Mouse (Mus musculus): ENCODE measurements around the gene Evi5l. TPM values are rescaled to one million over a fixed set of nuclear protein-coding genes. Genes with fewer than 3 reads are reported as not detected.

Gene Evi5l
- polyA plus RNA-seq, 1 experiment from 2014 or later, result 11.8 TPM

GRCm38 (mm10) chr8:4216791-4217621 lies 50.6 kb downstream of the Evi5l start, which contains the start of gene Prr36:
Gene Prr36 (minus strand): TSS chr8:4217459.
- no peaks in the 10 kb centered on the region for H3K9me3 ChIP-seq (ENCODE audit: control insufficient read depth, low read length)
- no peaks in the 10 kb centered on the region for H3K36me3 ChIP-seq (ENCODE audit: control insufficient read depth, insufficient read depth, low read length)
- peak within 1 kb of the TSS; percentile 52 to 59 for H3K4me3 ChIP-seq (ENCODE audit: control insufficient read depth in 1 of 2, insufficient read depth in 1 of 2, low read depth in 1 of 2, low read length in 2 of 2)
- H3K4me1 ChIP-seq (ENCODE audit: control insufficient read depth in 2 of 2, insufficient read depth in 2 of 2, low read length in 2 of 2), result peaks cover 13 to 21% of the 10 kb centered on the region in 2 experiments
- H3K9ac ChIP-seq (ENCODE audit: low read length), result peak within 1 kb of the TSS; percentile 62
- 0 out of 2 replicates have a peak, but pooled peaks have one; percentile 14 for ATAC-seq (ENCODE audit: insufficient number of reproducible peaks, insufficient read depth, low FRiP score, low read depth)
- WGBS, result 2% methylated on average over 44 of the region's 44 CpGs
- peaks cover 56% of the 10 kb centered on the region for H3K27me3 ChIP-seq (ENCODE audit: control insufficient read depth, insufficient read depth, low read length)
- peak within 1 kb of the TSS; percentile 93 for H3K4me2 ChIP-seq (ENCODE audit: low read length)
- H3K27ac ChIP-seq (replicated peaks in 1 of 2; ENCODE audit: control insufficient read depth in 1 of 2, insufficient read depth in 1 of 2, low read depth in 2 of 2, low read length in 2 of 2), result no peak within 1 kb of the TSS

- Histone ChIP-seq H3K27me3 (ENCODE audit: control insufficient read depth, insufficient read depth, low read length) (peaks cover 45% of the 10 kb centered on the region), H3K9me3 (ENCODE audit: control insufficient read depth, low read length) (no peaks in the 10 kb centered on the region)
- WGBS, result 84% methylated on average over 3 of the region's 3 CpGs
Measured at GRCm38 (mm10) chr8:4219617-4220016, 53.2 kb downstream of the Evi5l start.

GRCm38 (mm10) chr8:4222059-4222458 lies 55.7 kb downstream of the Evi5l start:
- no peak for ATAC-seq (ENCODE audit: insufficient number of reproducible peaks, insufficient read depth, low FRiP score, low read depth)
- Histone ChIP-seq H3K4me1 (ENCODE audit: control insufficient read depth in 2 of 2, insufficient read depth in 2 of 2, low read length in 2 of 2) (peaks cover 3 to 6% of the 10 kb centered on the region in 2 experiments; a peak in 3 of 4 replicates), H3K9me3 (ENCODE audit: control insufficient read depth, low read length) (no peaks in the 10 kb centered on the region)

More at GRCm38 (mm10) chr8:4219617-4220016, 53.2 kb downstream of the Evi5l start:
- H3K36me3 ChIP-seq (ENCODE audit: control insufficient read depth, insufficient read depth, low read length), result no peaks in the 10 kb centered on the region
- peaks cover 0 to 3% of the 10 kb centered on the region in 2 experiments; a peak in 2 of 4 replicates for H3K4me1 ChIP-seq (ENCODE audit: control insufficient read depth in 2 of 2, insufficient read depth in 2 of 2, low read length in 2 of 2)
- no peak overlapping the region for H3K4me3 ChIP-seq (ENCODE audit: control insufficient read depth in 1 of 2, insufficient read depth in 1 of 2, low read depth in 1 of 2, low read length in 2 of 2)
- H3K4me2 ChIP-seq (ENCODE audit: low read length), result no peak overlapping the region
- no peak overlapping the region for H3K27ac ChIP-seq (replicated peaks in 1 of 2; ENCODE audit: control insufficient read depth in 1 of 2, insufficient read depth in 1 of 2, low read depth in 2 of 2, low read length in 2 of 2)
- H3K9ac ChIP-seq (ENCODE audit: low read length), result no peak overlapping the region
- no peak for ATAC-seq (ENCODE audit: insufficient number of reproducible peaks, insufficient read depth, low FRiP score, low read depth)

GRCm38 (mm10) chr8:4226323-4226722 lies 60.0 kb downstream of the Evi5l start:
- WGBS, result 27% methylated on average over 4 of the region's 4 CpGs
- no peak overlapping the region for H3K9ac ChIP-seq (ENCODE audit: low read length)
- peaks cover 38% of the 10 kb centered on the region; the same call in 1 of the 2 replicates for H3K27me3 ChIP-seq (ENCODE audit: control insufficient read depth, insufficient read depth, low read length)
- H3K4me2 ChIP-seq (ENCODE audit: low read length), result peak overlapping the region; percentile 58
- no peak for ATAC-seq (ENCODE audit: insufficient number of reproducible peaks, insufficient read depth, low FRiP score, low read depth)
- H3K36me3 ChIP-seq (ENCODE audit: control insufficient read depth, insufficient read depth, low read length), result no peaks in the 10 kb centered on the region
- H3K27ac ChIP-seq (replicated peaks in 1 of 2; ENCODE audit: control insufficient read depth in 1 of 2, insufficient read depth in 1 of 2, low read depth in 2 of 2, low read length in 2 of 2), result no peak overlapping the region
- peak overlapping the region; percentile 17 to 21; a peak in 2 of 4 replicates for H3K4me3 ChIP-seq (ENCODE audit: control insufficient read depth in 1 of 2, insufficient read depth in 1 of 2, low read depth in 1 of 2, low read length in 2 of 2)
- H3K4me1 ChIP-seq (ENCODE audit: control insufficient read depth in 2 of 2, insufficient read depth in 2 of 2, low read length in 2 of 2), result peaks cover 3 to 6% of the 10 kb centered on the region in 2 experiments; a peak in 3 of 4 replicates
- H3K9me3 ChIP-seq (ENCODE audit: control insufficient read depth, low read length), result no peaks in the 10 kb centered on the region

More at GRCm38 (mm10) chr8:4222059-4222458, 55.7 kb downstream of the Evi5l start:
- Histone ChIP-seq H3K4me3 (ENCODE audit: control insufficient read depth in 1 of 2, insufficient read depth in 1 of 2, low read depth in 1 of 2, low read length in 2 of 2) (no peak overlapping the region), H3K27me3 (ENCODE audit: control insufficient read depth, insufficient read depth, low read length) (peaks cover 37% of the 10 kb centered on the region), H3K27ac (replicated peaks in 1 of 2; ENCODE audit: control insufficient read depth in 1 of 2, insufficient read depth in 1 of 2, low read depth in 2 of 2, low read length in 2 of 2) (no peak overlapping the region), H3K9ac (ENCODE audit: low read length) (no peak overlapping the region), H3K36me3 (ENCODE audit: control insufficient read depth, insufficient read depth, low read length) (no peaks in the 10 kb centered on the region), H3K4me2 (ENCODE audit: low read length) (no peak overlapping the region)

GRCm38 (mm10) chr8:4226739-4227347 lies 60.5 kb downstream of the Evi5l start, which contains the start of gene Lrrc8e:
Gene Lrrc8e (plus strand): TSS chr8:4226827.
- Histone ChIP-seq H3K4me1 (ENCODE audit: control insufficient read depth in 2 of 2, insufficient read depth in 2 of 2, low read length in 2 of 2) (peaks cover 3 to 6% of the 10 kb centered on the region in 2 experiments; a peak in 3 of 4 replicates), H3K36me3 (ENCODE audit: control insufficient read depth, insufficient read depth, low read length) (no peaks in the 10 kb centered on the region), H3K9me3 (ENCODE audit: control insufficient read depth, low read length) (no peaks in the 10 kb centered on the region), H3K27ac (replicated peaks in 1 of 2; ENCODE audit: control insufficient read depth in 1 of 2, insufficient read depth in 1 of 2, low read depth in 2 of 2, low read length in 2 of 2) (no peak within 1 kb of the TSS), H3K4me2 (ENCODE audit: low read length) (peak within 1 kb of the TSS; percentile 58), H3K4me3 (ENCODE audit: control insufficient read depth in 1 of 2, insufficient read depth in 1 of 2, low read depth in 1 of 2, low read length in 2 of 2) (peak within 1 kb of the TSS; percentile 17 to 21; a peak in 3 of 4 replicates), H3K27me3 (ENCODE audit: control insufficient read depth, insufficient read depth, low read length) (peaks cover 38% of the 10 kb centered on the region; the same call in 1 of the 2 replicates), H3K9ac (ENCODE audit: low read length) (no peak within 1 kb of the TSS)
- WGBS, result 2% methylated on average over 33 of the region's 33 CpGs
- peak; percentile 25; the same call in 1 of the 2 replicates for ATAC-seq (ENCODE audit: insufficient number of reproducible peaks, insufficient read depth, low FRiP score, low read depth)

GRCm38 (mm10) chr8:4227919-4228318 lies 61.6 kb downstream of the Evi5l start:
- no peak for ATAC-seq (ENCODE audit: insufficient number of reproducible peaks, insufficient read depth, low FRiP score, low read depth)
- no peak overlapping the region for H3K27ac ChIP-seq (replicated peaks in 1 of 2; ENCODE audit: control insufficient read depth in 1 of 2, insufficient read depth in 1 of 2, low read depth in 2 of 2, low read length in 2 of 2)
- H3K4me3 ChIP-seq (ENCODE audit: control insufficient read depth in 1 of 2, insufficient read depth in 1 of 2, low read depth in 1 of 2, low read length in 2 of 2), result no peak overlapping the region
- H3K27me3 ChIP-seq (ENCODE audit: control insufficient read depth, insufficient read depth, low read length), result peaks cover 38% of the 10 kb centered on the region; the same call in 1 of the 2 replicates
- 79% methylated on average over 4 of the region's 4 CpGs for WGBS
- H3K4me2 ChIP-seq (ENCODE audit: low read length), result no peak overlapping the region
- peaks cover 3 to 6% of the 10 kb centered on the region in 2 experiments; a peak in 3 of 4 replicates for H3K4me1 ChIP-seq (ENCODE audit: control insufficient read depth in 2 of 2, insufficient read depth in 2 of 2, low read length in 2 of 2)
- H3K9me3 ChIP-seq (ENCODE audit: control insufficient read depth, low read length), result no peaks in the 10 kb centered on the region
- no peak overlapping the region for H3K9ac ChIP-seq (ENCODE audit: low read length)
- no peaks in the 10 kb centered on the region for H3K36me3 ChIP-seq (ENCODE audit: control insufficient read depth, insufficient read depth, low read length)

- Histone ChIP-seq H3K9ac (ENCODE audit: low read length) (no peak overlapping the region), H3K4me2 (ENCODE audit: low read length) (no peak overlapping the region), H3K36me3 (ENCODE audit: control insufficient read depth, insufficient read depth, low read length) (no peaks in the 10 kb centered on the region), H3K9me3 (ENCODE audit: control insufficient read depth, low read length) (no peaks in the 10 kb centered on the region), H3K4me3 (ENCODE audit: control insufficient read depth in 1 of 2, insufficient read depth in 1 of 2, low read depth in 1 of 2, low read length in 2 of 2) (no peak overlapping the region), H3K27me3 (ENCODE audit: control insufficient read depth, insufficient read depth, low read length) (peaks cover 35% of the 10 kb centered on the region; the same call in 1 of the 2 replicates), H3K27ac (replicated peaks in 1 of 2; ENCODE audit: control insufficient read depth in 1 of 2, insufficient read depth in 1 of 2, low read depth in 2 of 2, low read length in 2 of 2) (no peak overlapping the region), H3K4me1 (ENCODE audit: control insufficient read depth in 2 of 2, insufficient read depth in 2 of 2, low read length in 2 of 2) (peaks cover 3 to 6% of the 10 kb centered on the region in 2 experiments; a peak in 3 of 4 replicates)
- 52% methylated on average over 5 of the region's 5 CpGs for WGBS
- no peak for ATAC-seq (ENCODE audit: insufficient number of reproducible peaks, insufficient read depth, low FRiP score, low read depth)
Measured at GRCm38 (mm10) chr8:4229784-4230183, 63.4 kb downstream of the Evi5l start.
